Mouse (Mus musculus): ENCODE measurements at regions not wholly inside any gene's neighbourhood (a gene's known extent, or its start where the extent isn't known, plus 50 kb on each side); places are given as distances from the start of the nearest gene placed in this dataset.

DNA sequence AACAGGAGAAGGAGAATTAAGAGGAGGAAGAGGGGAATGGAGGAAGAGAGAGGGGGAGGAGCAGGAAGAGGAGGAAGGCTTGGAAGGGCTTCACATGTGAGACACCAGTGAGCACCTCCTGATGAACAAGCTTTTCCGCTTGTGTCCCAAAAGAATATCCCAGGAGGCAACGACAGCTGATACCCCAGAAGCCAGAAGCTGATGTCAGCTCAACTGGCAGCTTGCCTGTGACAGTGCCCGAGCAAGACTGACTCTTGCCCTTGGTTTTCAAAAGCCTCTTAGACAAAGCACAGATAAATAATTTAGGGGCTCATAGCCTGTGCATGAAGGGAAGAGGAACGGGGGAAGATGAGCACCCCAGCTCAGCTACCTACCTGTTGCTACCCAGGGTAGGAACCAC, 127.5 kb upstream of the Gm26657 start:
- TF ChIP-seq CTCF (IDR thresholded peaks at IDR 0.05; ENCODE audit: extremely low read depth, insufficient read depth, low read length) = no peak
- TF ChIP-seq POLR2A (IDR thresholded peaks at IDR 0.05; ENCODE audit: extremely low read depth, insufficient read depth, low read length) = no peak
